Mouse (Mus musculus) lung, adult 18-20 months (tissue): ENCODE results near the gene Itpkc.

Experiments
- DNase-seq, 2 experiments: peaks; one replicate each; pipeline ENCODE4 v3.0.0; 2022; ENCODE audit warnings: mixed read lengths in 2 of 2

The Itpkc gene

DNA sequence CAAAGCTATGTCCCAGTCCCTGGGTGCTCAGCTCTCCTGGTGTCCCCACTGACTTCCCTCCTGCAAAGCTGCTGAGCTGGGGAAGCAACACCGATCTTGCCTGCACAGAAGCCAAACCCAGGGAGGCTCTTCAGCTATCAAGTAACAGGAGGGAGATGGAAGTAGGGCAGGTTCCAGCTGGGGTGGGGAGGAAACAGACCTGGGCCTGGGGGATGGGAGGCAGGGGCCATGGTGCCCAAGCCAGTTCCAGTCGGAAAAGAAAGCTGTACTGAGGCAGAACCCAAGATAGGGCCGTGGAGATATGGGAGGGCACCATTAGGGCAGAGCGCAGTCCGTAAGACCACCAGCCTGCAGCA lies 65.0 kb downstream of the Itpkc start:
- no peak for DNase-seq

DNA sequence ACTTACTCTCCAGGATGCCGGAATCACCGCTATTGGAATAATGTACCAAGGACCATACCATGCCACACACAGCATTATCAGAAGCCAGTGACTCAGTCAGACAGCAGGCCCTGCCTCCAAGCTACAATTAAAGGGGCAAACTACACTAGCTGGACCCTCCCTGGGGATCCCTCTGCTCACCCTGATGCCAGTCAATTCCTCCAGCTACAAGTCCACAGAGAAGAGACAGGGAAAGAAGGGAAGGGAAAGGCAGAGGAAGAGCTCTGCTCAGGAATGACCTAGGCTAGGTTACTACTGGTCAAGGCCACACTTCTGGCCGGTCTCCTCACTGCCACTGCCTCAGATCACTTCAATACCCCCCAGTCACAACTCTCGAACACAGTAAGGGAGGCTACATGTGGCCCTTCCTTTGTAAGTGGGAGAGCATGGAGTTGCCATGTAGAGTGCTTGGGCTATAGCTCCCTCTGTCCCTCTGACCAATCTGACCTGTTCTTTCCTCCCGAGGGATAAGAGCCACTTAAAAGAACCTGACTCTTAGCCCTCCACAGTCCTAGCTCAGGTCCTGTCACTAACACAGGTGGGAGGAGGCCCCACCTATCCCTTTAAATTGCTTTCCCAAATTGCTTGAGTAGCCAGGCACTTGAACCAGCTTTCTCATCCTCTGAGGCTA lies 65.5 kb downstream of the Itpkc start:
- no peak for DNase-seq

GRCm38 (mm10) chr7:27161744-27162143 lies 66.7 kb downstream of the Itpkc start:
- DNase-seq: no peak

GRCm38 (mm10) chr7:27160921-27161320 lies 67.5 kb downstream of the Itpkc start:
- DNase-seq: no peak

DNA sequence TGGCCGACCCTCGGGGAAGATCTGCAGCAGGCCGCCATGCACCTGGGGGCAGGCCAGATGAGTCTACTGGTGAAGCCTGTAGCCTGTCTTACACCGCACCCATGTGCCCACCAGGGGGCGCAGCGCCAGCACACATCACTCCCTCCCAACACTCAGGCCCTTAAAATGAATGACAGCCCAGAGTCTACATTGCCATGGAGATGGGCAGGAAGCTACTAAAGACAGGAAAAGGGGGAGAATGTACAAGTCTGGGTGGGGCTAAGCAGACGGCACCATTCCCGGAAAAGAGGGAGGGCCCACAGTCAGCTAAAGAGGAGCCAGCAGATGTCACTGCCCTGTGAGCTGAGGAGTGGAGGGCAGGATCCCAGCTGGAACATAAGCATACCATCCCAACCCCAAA lies 68.6 kb downstream of the Itpkc start:
- peak; percentile 87 to 91 for DNase-seq

DNA sequence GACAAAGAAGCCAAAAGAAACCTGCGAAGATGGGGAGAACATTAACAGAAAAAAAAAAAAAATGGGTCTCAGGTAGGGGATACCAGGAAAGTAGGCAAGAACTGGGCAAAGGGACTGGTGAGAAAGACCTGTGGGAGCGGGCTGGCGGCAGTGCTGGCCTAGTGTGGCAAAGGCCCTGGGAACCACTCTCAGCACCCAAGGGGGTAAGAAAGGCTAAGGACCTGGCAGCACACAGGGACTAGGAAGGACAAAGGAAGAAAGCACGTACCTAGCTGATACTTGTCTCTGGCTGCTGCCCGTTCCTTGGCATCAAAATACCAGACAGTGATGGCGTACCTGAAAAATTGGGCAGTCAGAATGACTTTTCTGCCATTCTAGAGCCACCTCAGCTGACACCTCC lies 69.2 kb downstream of the Itpkc start:
- DNase-seq: no peak

- no peak for DNase-seq
These were observed 70.3 kb downstream of the Itpkc start for GRCm38 (mm10) chr7:27158171-27158570.
